Mouse (Mus musculus) adrenal gland, postnatal 25 days (tissue): Measurements from ENCODE around the gene Snx13. TPM values are rescaled to one million over a fixed set of nuclear protein-coding genes. Genes with fewer than 3 reads are reported as not detected.

Experiments used
- DNase-seq: peaks from one replicate; pipeline ENCODE4 v3.0.0; 2021; ENCODE audit warnings: mixed read lengths
- microRNA-seq, 2 experiments: library from miRNA; unstranded; fragments of <30 nt; microRNA quantifications; one replicate each; pipeline ENCODE4 v1.2.0; 2021
- total RNA-seq: library from RNA; stranded (reverse); gene quantifications from 2 replicates; pipeline ENCODE4 v1.2.3, GENCODE M21; 2021

Snx13 gene
- total RNA-seq, 1 experiment from 2014 or later = 42.9 TPM

DNA sequence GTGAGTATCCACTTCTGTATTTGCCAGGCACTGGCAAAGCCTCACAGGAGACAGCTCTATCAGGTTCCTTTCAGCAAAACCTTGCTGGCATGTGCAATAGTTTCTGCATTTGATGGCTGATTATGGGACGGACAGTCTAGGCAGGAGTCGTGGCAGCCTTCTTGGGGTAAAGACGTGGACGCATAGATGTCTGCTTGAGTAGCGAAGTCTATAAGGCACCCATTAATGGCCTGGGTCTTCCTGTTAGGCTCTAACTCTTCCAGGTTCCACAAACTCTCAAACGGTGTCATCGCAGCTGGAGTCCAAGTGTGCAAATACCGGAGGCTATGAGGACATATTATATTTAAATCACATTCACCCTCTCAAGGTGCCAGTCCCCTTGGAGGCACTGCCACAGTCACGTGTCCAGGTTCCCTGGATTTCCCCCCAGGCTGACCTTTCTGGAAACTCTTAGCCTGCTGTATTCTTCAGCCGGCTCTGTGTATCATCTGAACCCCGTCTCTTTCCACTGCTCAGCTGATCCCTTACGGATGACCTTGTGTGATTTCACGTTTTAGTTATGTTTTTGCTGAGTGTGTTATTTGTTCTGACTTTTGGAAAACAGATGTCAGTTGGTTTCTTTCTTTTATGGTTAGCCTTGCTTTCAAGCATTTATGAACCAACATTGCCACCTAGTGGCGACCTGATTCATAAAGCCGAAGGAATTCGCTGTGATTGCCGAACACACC, 144.9 kb downstream of the Snx13 start:
- peak; percentile 75 for DNase-seq

GRCm38 (mm10) chr12:35192426-35192769, 145.4 kb downstream of the Snx13 start:
- DNase-seq = no peak

Small RNA genes lying within 50 kb of the gene (microRNA-seq; reads per million reads assigned to microRNA genes)
- gene Mir680-3 = 0 reads per million in 2 experiments

Other genes starting within 250 kb of the Snx13 start
- 0.86 and 0.88 TPM in 2 replicates for gene Hdac9, start 130.1 kb upstream of the Snx13 start, total RNA-seq
- gene Prps1l1, start 62.4 kb upstream of the Snx13 start, total RNA-seq = not detected in 2 replicates